Mouse (Mus musculus) hindlimb bud, embryonic 11.5 days (tissue): Measurements from ENCODE around the gene Nipbl.
"Not testable (repeated sequence)": the region's sequence is repeated elsewhere in the genome, so short reads cannot be mapped to it uniquely, and the experiment has no call there.

Experiments used
- DNase-seq: peaks from one replicate; pipeline ENCODE4 v3.0.0-alpha.2; 2012; ENCODE audit warnings: low read depth, low spot score; ENCODE audit errors: extremely low spot score

The Nipbl gene

DNA sequence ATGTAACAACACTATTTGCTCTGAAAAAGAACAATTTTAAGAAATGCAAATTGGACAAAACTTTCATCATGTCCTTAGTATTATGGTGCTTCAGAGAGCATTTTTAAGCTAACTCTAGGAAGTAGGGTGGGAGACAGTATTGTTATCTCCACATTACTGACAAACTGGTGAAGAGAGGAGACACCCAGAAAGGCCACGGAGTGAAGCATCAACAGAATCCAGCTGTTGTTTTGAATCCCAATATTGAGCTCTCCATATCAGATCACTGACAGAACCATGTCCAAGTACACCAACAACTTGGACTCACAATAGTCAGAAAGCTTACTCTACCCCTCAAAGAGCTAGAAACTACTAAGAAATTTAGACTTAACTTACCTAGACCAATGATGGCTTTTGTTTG, 138.8 kb downstream of the Nipbl start:
- no peak for DNase-seq

DNA sequence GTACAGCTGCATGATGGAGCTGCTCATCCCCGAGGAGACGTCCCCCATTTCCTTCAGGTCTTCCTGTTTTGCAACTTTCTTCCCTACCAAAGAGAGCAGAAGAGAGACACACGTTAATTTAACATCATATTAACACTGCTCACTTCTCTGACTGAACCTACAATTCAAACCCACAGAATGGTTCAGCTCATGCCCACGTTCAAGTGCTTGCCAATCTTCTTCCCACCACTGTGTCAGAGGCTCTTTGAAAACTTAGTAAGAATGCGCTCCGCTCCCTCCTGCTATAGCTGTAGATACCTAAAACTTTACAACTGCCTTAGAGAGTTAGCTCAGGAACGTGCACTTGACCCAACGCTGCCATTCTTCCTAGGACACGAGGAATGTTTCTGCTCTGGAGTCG, 141.3 kb downstream of the Nipbl start:
- DNase-seq = no peak

DNA sequence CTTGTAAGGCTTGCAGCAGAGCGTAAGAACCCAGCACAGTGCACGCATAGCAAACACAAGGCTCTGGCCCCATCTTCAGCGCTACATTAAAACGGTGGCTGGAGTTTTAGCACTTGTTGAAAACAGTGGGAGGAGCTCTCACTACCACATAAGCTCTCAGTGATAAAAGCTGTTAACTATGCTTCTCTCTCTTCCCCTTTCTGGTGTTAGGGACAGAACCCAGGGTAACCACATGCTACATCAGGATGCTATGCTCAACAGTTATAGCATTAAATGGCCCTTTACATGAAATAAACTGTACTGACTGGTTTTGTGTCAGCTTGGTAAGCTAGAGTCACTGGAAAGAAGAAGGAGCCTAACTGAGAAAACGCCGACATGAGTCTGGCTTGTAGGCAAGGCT, 150.1 kb downstream of the Nipbl start:
- no peak for DNase-seq

DNA sequence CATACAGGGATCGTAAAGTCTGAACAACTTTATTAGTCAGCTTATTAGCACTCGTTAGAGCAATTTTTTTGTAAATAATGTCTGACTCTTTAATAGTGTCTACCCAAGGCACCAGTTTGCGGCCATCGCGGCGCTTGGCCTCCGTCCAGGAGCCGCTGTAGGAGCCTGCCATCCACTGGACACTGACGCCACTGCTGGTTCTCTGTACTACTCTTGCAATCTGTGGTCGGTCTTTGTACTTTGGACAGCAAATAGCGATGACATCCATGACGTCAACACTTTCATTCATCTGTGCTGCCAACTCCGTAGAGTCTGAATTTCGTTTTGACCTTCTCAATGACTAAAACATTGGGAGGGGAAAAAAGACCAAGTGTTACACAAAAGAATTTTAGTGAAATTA, 153.0 kb downstream of the Nipbl start:
- no peak for DNase-seq

DNA sequence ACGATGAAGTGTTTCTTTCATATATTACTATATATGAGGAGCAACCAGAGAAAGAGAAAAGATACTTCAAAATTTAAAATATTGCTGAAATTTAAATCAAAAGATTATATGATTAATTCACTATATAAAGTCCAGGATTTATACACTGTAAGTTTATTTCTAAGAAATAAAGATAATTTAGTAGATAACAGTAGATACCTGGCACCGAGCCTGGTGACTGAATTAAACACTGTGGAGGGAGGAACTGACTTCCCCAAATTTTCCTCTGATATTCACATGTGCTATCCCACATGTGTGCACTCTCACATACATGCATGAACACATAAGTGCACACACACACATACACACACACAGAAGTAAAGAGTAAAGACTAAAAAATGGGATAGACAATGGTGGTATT, 162.1 kb downstream of the Nipbl start:
- DNase-seq = no peak

DNA sequence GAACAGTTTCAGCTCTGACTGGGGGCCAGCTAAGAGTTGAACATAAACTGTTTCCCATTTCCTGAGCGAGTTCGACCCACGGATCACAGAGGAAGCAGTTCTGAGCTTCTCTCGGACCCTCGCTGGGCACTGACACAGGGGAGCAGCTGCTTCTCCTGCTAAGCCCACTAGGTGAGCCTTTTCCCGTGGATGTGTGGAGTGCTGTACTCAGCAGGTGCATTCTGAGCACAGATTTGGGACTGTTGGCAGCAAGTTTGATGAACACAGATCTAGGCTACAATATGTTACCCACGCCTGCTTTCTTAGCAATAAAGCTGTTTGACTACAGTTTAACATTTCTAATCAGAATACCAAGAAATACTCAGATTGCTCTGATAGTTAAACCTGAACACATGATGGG, 162.6 kb downstream of the Nipbl start:
- no peak for DNase-seq

DNA sequence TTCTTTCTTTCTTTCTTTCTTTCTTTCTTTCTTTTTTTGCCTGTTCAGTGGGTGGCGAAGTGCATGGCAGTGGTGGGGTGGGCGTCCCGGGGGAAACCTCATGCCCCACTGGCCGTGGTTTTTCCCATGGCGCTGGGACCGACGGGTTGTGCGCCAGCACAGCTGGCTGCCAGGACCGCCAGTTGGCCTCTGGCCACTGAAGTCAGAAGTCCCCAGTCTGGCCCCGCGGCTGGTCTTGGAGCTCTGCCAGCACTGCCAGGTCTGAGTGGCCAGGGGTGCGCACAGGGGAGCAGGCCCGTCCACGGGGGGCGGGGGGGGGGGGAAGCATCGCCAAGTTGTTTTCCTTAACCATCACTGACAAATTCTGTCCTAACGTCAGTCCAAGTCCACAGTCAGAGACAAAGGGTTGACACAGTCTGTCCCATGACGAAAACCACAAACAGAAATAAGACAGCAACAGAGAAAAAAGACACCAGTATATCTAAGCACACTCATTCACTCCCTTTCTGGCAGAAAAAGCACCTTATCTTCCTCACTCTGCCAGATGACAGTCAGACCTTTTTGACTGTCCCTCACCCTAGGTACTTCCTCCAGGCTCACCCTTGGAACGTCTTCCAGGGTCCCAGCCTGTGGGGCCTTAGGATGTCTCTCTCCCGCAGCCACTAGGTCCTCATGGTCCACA, 164.2 kb downstream of the Nipbl start:
- no peak for DNase-seq

DNA sequence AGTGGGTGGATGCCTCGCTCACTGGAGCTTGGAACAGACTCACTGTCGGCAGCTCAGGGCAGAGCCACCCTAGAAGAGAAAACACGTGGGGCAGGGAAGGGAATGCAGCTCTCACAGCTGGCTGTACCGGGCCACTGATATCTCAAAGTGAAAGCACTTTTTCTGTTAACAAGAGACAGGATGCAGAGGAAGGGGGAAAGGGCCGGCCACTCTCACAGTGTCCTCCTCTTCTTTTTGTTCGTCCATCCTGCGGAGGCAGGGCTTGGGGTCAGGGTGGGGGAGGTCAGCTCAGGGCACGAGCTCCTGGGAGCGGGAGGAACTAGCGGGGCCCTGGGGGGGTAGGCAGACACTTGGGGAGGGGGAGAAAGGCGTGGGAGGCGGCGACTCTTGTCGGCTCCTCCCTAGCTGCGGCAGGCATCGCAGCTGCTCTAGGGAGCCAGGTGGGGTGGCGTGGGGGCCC, 164.9 kb downstream of the Nipbl start:
- no peak for DNase-seq

DNA sequence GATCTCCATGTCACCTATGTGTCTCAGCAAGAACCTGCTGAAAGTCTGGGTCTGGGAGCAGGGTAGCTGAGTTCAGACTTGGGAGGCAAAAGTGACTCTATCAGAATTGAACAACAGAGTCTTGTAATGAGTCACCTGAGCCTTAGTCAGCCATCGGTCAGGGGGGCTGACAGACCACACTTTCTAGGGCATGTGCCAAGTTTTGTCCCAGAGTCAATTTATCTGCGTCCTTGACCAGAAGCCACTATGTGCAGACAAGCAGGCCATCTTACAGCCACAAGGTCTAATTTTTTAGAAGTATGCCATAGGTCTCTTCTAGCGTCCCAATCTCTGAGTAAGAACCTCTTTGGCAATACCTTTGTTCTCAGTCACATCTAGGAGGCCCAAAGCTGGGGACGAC, 166.3 kb downstream of the Nipbl start:
- DNase-seq = not testable (repeated sequence)

DNA sequence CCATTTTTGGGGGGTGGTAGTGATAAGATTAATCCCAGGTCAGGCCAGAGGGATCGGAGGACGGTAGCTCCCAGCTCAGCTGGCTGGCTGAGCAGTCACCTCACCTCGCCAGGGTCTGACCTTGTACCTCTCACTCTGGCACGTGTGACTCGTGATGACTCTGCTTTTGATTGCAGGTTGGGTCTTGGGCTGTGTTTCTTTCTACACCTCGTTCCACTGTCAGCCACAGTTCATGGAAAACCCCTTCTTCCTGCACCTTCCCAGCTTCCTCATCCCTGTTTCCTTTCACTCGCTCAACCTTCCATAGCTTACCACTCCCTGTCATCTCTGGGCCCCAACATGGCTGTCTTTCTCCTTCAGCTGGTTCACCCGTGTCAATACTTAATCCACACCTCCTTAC, 172.3 kb downstream of the Nipbl start:
- no peak for DNase-seq

DNA sequence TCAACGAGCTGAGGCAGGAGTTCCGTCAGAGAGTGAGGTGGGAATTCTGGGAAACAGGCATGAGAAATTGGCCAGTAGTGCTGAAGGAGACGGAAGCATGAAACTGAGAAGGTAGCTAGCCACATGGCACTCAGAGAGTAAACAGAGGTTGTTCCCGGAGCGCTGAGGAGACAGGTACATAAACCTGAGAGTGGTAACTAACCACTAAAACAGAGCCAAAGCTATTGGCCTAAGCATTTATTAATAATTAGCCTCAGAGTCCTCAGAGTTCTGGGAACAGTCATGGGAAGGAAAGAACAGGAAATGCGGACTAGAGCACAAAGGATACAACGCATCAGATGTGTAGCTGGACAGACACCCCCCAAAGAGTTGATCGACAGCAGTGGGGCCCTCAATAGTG, 176.0 kb downstream of the Nipbl start:
- no peak for DNase-seq

DNA sequence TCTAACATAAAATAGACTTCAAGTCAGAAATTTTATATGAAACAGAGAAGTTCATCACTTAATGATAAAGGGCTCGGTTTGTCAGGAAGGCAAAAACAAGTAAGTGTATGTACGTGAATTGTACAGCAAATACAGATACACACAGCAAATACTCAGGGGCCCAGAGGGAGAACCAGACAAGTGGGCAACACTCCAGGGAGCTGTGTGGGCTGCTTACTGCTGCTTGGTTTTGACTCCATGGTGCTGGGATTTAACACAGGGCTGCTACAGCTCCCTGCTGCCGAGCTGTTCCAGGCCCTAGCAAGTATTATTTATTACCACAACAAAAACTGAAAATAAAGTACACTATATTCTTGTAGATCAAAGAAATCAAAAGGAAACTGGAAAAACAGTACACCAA, 177.1 kb downstream of the Nipbl start:
- no peak for DNase-seq

DNA sequence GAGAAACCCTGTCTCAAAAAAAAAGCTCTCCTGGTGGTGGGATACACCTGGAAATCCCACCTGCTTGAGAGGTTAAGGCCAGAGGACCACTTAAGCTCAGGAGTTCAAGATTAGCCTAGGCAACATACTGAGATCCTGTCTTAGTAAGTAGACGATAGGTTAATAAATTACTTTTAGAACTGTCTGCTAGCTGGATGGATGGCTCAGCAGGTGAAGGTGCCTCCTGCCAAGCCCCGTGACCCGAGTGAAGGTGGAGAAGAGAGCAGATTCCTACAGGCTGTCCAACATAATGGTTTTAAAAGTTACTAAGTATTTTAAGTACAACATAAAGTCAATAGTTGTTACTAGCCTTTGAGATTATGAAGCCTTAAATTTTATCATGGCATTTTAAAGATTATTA, 178.3 kb downstream of the Nipbl start:
- no peak for DNase-seq
